Comparison of ENCODE assay signal across 21 mouse cellular contexts in genomic region chr9:50154618-50155017, GRCm38 (mm10).
DNase-seq lines count a peak whose midpoint lies in the region; ATAC-seq and TF ChIP-seq lines count a peak whose summit lies in the region.
"Had no signal": no experiment of that assay in that cellular context is flagged by ENCODE, and none has a peak within 500 bp of the region (broad histone marks: within the 10 kb centered on the region; RNA-seq: fewer than 3 reads in every experiment).

No protein-coding gene starts in this region.

- no peak overlapping the region for H3K9ac ChIP-seq in forebrain, embryonic 15.5 days (replicated peaks)
- H3K9ac ChIP-seq in forebrain, embryonic 13.5 days = no peak overlapping the region
- H3K9ac ChIP-seq: embryonic facial prominence, embryonic 13.5 days; hindbrain, embryonic 12.5 days had no signal

- no peak for TF ChIP-seq CTCF in brain, embryonic 14.5 days (IDR thresholded peaks at IDR 0.05; ENCODE audit: borderline replicate concordance, extremely low read depth, insufficient read depth, insufficient read length)

- no peaks in the 10 kb centered on the region for H3K4me1 ChIP-seq in forebrain, embryonic 15.5 days
- no peaks in the 10 kb centered on the region for H3K4me1 ChIP-seq in forebrain, embryonic 13.5 days
- H3K4me1 ChIP-seq: embryonic facial prominence, embryonic 13.5 days; heart, embryonic 10.5 days; hindbrain, embryonic 12.5 days had no signal

- H3K36me3 ChIP-seq in forebrain, embryonic 15.5 days = no peaks in the 10 kb centered on the region
- no peaks in the 10 kb centered on the region for H3K36me3 ChIP-seq in forebrain, embryonic 13.5 days (ENCODE audit: poor library complexity, severe bottlenecking)
- H3K36me3 ChIP-seq: embryonic facial prominence, embryonic 13.5 days; heart, embryonic 10.5 days; hindbrain, embryonic 12.5 days had no signal

- 76% methylated on average over 3 of the region's 3 CpGs for WGBS in forebrain, embryonic 15.5 days
- WGBS in forebrain, embryonic 13.5 days = 85% methylated on average over 3 of the region's 3 CpGs

- peak; percentile 23 to 50 for DNase-seq in frontal cortex, postnatal 36 days (ENCODE audit: low spot score in 2 of 2)
- no peak for DNase-seq in frontal cortex, postnatal 14 days (ENCODE audit: low spot score in 2 of 2)
- peak; percentile 28 for DNase-seq in right cerebral cortex, adult 18-20 months
- DNase-seq in right cerebral cortex, postnatal 4 days = no peak
- DNase-seq in brain, embryonic 14.5 days (ENCODE audit: low read depth) = peak; percentile 25
- DNase-seq in lung, postnatal 10 days = no peak
- DNase-seq: adrenal gland, postnatal 10 days; cerebellum, adult 18-20 months; cerebellum, adult 9-11 months; cerebellum, postnatal 36 days; gastrocnemius, postnatal 10 days; heart, adult 18-20 months; heart, postnatal 10 days; heart, postnatal 4 days had no signal

- no peaks in the 10 kb centered on the region for H3K27me3 ChIP-seq in forebrain, embryonic 15.5 days
- no peaks in the 10 kb centered on the region for H3K27me3 ChIP-seq in forebrain, embryonic 13.5 days
- H3K27me3 ChIP-seq: embryonic facial prominence, embryonic 13.5 days; hindbrain, embryonic 12.5 days had no signal

- ATAC-seq in forebrain, embryonic 15.5 days (replicated peaks) = no peak
- no peak for ATAC-seq in forebrain, embryonic 13.5 days
- ATAC-seq: hindbrain, embryonic 16.5 days; inflammation-experienced regulatory T-cells, adult 6 months had no signal

- no peak overlapping the region for H3K4me3 ChIP-seq in forebrain, embryonic 15.5 days
- H3K4me3 ChIP-seq in forebrain, embryonic 13.5 days = no peak overlapping the region
- H3K4me3 ChIP-seq: embryonic facial prominence, embryonic 13.5 days; heart, embryonic 10.5 days; hindbrain, embryonic 12.5 days had no signal

- no peak for TF ChIP-seq POLR2A in brain, embryonic 14.5 days (IDR thresholded peaks at IDR 0.05; ENCODE audit: borderline replicate concordance, extremely low read depth, insufficient read depth, insufficient read length, poor library complexity, severe bottlenecking)

- H3K9me3 ChIP-seq in forebrain, embryonic 15.5 days = no peaks in the 10 kb centered on the region
- no peaks in the 10 kb centered on the region for H3K9me3 ChIP-seq in forebrain, embryonic 13.5 days (replicated peaks)
- H3K9me3 ChIP-seq: embryonic facial prominence, embryonic 13.5 days; heart, embryonic 10.5 days; hindbrain, embryonic 12.5 days had no signal

- H3K4me2 ChIP-seq in forebrain, embryonic 15.5 days (replicated peaks) = no peak overlapping the region
- H3K4me2 ChIP-seq in forebrain, embryonic 13.5 days = no peak overlapping the region
- H3K4me2 ChIP-seq: embryonic facial prominence, embryonic 13.5 days; hindbrain, embryonic 12.5 days had no signal

- 0 out of 2 replicates have a peak overlapping the region, but pooled peaks have one; percentile 2 for H3K27ac ChIP-seq in forebrain, embryonic 15.5 days (replicated peaks)
- H3K27ac ChIP-seq in forebrain, embryonic 13.5 days = no peak overlapping the region
- H3K27ac ChIP-seq: embryonic facial prominence, embryonic 13.5 days; heart, embryonic 10.5 days; hindbrain, embryonic 12.5 days had no signal

Comparison
In these comparisons a context has a peak if more than half of its experiments do, and no peak if none do; other contexts are left out.
1. DNase-seq: peak in frontal cortex, postnatal 36 days (2 of 2), right cerebral cortex, adult 18-20 months (single experiment) and brain, embryonic 14.5 days (single experiment); none in frontal cortex, postnatal 14 days (0 of 2), right cerebral cortex, postnatal 4 days (single experiment) and lung, postnatal 10 days (single experiment).